Mouse (Mus musculus) bone marrow macrophage, adult 2 months (primary cell): ENCODE data around the gene Nsl1.

Experiments used
- CTCF ChIP-seq: IDR thresholded peaks from 2 replicates; pipeline ENCODE4 v1.5.1; 2012; ENCODE audit warnings: low read depth, mild to moderate bottlenecking, low read length, moderate library complexity
- POLR2A ChIP-seq: IDR thresholded peaks from 2 replicates; pipeline ENCODE4 v1.6.1; 2012; ENCODE audit warnings: mild to moderate bottlenecking, low read depth, low read length, borderline replicate concordance

DNA sequence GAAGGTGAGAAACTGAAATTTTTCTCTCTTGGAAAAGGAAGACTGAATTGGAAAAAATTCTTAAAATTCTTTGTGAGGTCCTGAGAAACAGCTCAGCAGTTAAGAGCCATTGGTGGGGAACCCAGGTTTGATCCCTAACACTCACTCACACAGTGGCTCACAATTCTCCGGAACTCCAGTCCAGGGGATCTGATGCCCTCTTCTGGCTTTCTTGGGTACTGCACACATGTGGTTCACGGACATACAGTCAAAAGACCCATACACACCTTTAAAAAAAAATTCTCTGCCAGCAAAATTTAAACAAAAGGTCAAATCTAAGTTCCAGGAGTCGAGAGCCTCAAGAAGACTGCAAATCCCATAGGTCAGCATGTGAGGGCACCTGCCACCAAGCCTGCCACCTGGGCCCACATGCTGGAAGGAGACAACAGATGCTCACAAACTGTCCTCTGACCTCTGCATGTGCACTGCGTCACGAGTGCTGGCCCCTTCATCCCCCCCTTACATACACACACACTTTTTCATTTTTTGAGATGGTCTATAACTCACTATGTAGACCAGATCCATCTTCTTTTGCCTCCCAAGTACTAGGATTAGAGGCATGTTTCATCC is 22.2 kb downstream of the Nsl1 start:
- TF ChIP-seq POLR2A = no peak
- peak; percentile 37 for TF ChIP-seq CTCF
